Mouse (Mus musculus) embryonic fibroblast, embryonic 13.5 days (primary cell): ENCODE results near the gene Lmo7.

Source experiments
- CTCF ChIP-seq: IDR thresholded peaks from 2 replicates; pipeline ENCODE4 v1.5.1; 2011; ENCODE audit warnings: mild to moderate bottlenecking, control low read depth, low read length, moderate library complexity, borderline replicate concordance; ENCODE audit not compliant: insufficient read depth
- POLR2A ChIP-seq: IDR thresholded peaks from 2 replicates; pipeline ENCODE4 v1.6.1; 2011; ENCODE audit warnings: low read depth, mild to moderate bottlenecking, control low read depth, low read length, moderate library complexity

DNA sequence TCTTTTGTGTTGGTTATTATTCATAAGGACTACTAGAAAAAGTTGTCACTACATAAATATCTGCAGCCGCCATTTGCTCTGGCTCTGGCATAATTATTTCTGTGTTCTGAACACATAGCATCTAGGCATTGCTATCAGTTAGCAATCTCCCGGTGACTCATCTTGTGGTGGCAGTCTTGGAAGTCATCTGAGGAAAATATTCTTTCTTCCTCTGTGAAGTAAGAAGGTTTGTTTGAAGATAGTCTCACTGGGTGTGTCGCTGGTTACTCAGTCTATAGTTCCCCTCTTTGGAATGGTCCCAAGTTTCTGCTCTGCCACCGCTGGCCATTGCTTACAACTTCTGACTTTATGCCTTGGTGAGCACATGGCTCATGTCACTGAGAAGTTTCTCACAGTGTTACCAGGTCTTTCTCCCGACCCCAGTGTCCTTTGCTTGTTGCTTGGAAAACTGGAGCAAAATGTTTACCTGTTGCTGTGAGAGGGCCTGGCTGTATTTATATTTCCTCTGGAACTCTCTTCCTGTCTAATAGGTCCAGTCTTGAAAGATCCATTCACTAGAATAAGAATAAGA lies 68.3 kb downstream of the Lmo7 start:
- no peak for TF ChIP-seq CTCF
- TF ChIP-seq POLR2A, result no peak
